Mouse (Mus musculus): ENCODE measurements around the gene Olfr365. TPM values are rescaled to one million over a fixed set of nuclear protein-coding genes. Genes with fewer than 3 reads are reported as not detected.

The Olfr365 gene
- not detected in 2 replicates for polyA plus RNA-seq (2012; rRNA removed)

- no peak for DNase-seq
- Histone ChIP-seq H3K27ac (ENCODE audit: insufficient read depth, low read depth, low read length) (no peak within 1 kb of the TSS), H3K27me3 (replicated peaks; ENCODE audit: control insufficient read depth, insufficient read depth, low read length) (no peaks in the 10 kb centered on the region), H3K4me1 (ENCODE audit: control insufficient read depth, insufficient read depth, low read length) (no peaks in the 10 kb centered on the region), H3K4me3 (ENCODE audit: insufficient read depth, low read depth, low read length) (no peak within 1 kb of the TSS), H3K36me3 (ENCODE audit: control insufficient read depth, insufficient read depth, low read length) (no peaks in the 10 kb centered on the region)
- TF ChIP-seq CTCF (conservative IDR thresholded peaks at IDR 0.05; ENCODE audit: insufficient read depth, insufficient read length, low read depth, low read length) (no peak), POLR2A (IDR thresholded peaks at IDR 0.05; ENCODE audit: low read depth, low read length) (no peak)
- WGBS = 79% methylated on average over 3 of the region's 3 CpGs
Observed at GRCm38 (mm10) chr2:37187898-37188297, at the start of gene Olfr365. Gene Olfr365 (plus strand): TSS chr2:37188198.

DNA sequence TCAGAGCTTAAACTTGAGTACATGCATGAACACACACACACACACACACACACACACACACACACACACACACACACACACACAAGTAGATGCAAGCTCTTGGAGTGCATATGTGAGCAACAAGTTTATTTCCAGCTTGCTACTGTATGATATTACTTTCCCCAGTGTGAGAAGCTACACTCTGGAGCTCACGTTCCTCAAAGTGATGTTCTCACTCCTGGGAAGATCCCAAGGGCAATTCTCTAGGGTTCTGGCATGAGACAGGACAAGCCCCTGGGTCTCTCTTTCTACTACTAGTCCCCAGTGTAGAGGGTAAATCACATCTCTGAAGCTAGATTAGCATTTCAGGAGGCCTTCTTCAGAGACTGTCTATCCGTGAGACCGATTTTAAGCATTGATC lies 49.0 kb upstream of the Olfr365 start, which contains the start of gene Olfr364-ps1:
Gene Olfr364-ps1, plus strand, starts transcription at position 301 of the 400 bp plus-strand sequence.
- H3K36me3 ChIP-seq (ENCODE audit: control insufficient read depth, insufficient read depth, low read length) = no peaks in the 10 kb centered on the region
- H3K27me3 ChIP-seq (replicated peaks; ENCODE audit: control insufficient read depth, insufficient read depth, low read length) = no peaks in the 10 kb centered on the region; the same call in 1 of the 2 replicates
- H3K4me3 ChIP-seq (ENCODE audit: insufficient read depth, low read depth, low read length) = no peak within 1 kb of the TSS
- TF ChIP-seq CTCF (conservative IDR thresholded peaks at IDR 0.05; ENCODE audit: insufficient read depth, insufficient read length, low read depth, low read length) (no peak), POLR2A (IDR thresholded peaks at IDR 0.05; ENCODE audit: low read depth, low read length) (no peak)
- no peak for DNase-seq
- WGBS = 82% methylated on average over 3 of the region's 3 CpGs
- H3K27ac ChIP-seq (ENCODE audit: insufficient read depth, low read depth, low read length) = no peak within 1 kb of the TSS
- H3K4me1 ChIP-seq (ENCODE audit: control insufficient read depth, insufficient read depth, low read length) = no peaks in the 10 kb centered on the region

DNA sequence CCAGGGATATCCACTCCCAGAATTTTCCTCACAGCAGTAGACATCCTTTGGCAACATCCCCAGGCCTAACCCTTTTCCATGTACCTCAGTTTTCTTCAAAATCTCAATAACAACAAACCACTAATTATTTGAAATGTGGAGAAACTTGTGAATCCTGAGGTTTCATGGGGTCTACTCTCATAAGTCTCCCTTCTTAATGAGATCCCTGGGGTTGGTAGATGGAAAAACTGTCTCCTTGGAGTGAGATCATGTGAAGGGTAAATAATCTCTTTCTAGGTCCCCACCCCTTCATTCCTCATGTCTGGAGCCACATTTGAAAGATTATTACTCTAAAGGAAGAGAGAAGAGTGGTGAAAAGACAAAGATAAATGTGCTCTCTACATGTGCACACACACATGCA lies 23.3 kb downstream of the Olfr365 start, which contains the start of gene Olfr366:
Gene Olfr366, plus strand, starts transcription at position 301 of the 400 bp plus-strand sequence.
- Histone ChIP-seq H3K27ac (ENCODE audit: insufficient read depth, low read depth, low read length) (no peak within 1 kb of the TSS), H3K4me1 (ENCODE audit: control insufficient read depth, insufficient read depth, low read length) (no peaks in the 10 kb centered on the region), H3K36me3 (ENCODE audit: control insufficient read depth, insufficient read depth, low read length) (no peaks in the 10 kb centered on the region), H3K4me3 (ENCODE audit: insufficient read depth, low read depth, low read length) (no peak within 1 kb of the TSS), H3K27me3 (replicated peaks; ENCODE audit: control insufficient read depth, insufficient read depth, low read length) (no peaks in the 10 kb centered on the region)
- DNase-seq = no peak
- TF ChIP-seq CTCF (conservative IDR thresholded peaks at IDR 0.05; ENCODE audit: insufficient read depth, insufficient read length, low read depth, low read length) = no peak
- TF ChIP-seq POLR2A (IDR thresholded peaks at IDR 0.05; ENCODE audit: low read depth, low read length) = no peak

Other genes starting within 250 kb of the Olfr365 start
- gene Olfr357, start 194.4 kb upstream of the Olfr365 start, polyA plus RNA-seq (2012; rRNA removed) = not detected in 2 replicates
- not detected in 2 replicates for gene Olfr358, start 178.9 kb upstream of the Olfr365 start, polyA plus RNA-seq (2012; rRNA removed)
- not detected in 2 replicates for gene Olfr360, start 122.5 kb upstream of the Olfr365 start, polyA plus RNA-seq (2012; rRNA removed)
- gene Olfr361, start 98.9 kb upstream of the Olfr365 start, polyA plus RNA-seq (2012; rRNA removed) = not detected in 2 replicates
- not detected in 2 replicates for gene Olfr362, start 70.3 kb upstream of the Olfr365 start, polyA plus RNA-seq (2012; rRNA removed)
- not detected in 2 replicates for gene Olfr364-ps1, start 48.9 kb upstream of the Olfr365 start, polyA plus RNA-seq (2012; rRNA removed)
- gene Olfr366, start 23.4 kb downstream of the Olfr365 start, polyA plus RNA-seq (2012; rRNA removed) = not detected in 2 replicates
- gene Olfr368, start 138.3 kb downstream of the Olfr365 start, polyA plus RNA-seq (2012; rRNA removed) = not detected in 2 replicates
- 9.2 and 12.3 TPM in 2 replicates for gene Pdcl, start 171.1 kb downstream of the Olfr365 start, polyA plus RNA-seq (2012; rRNA removed)
- gene Rc3h2, start 234.7 kb downstream of the Olfr365 start, polyA plus RNA-seq (2012; rRNA removed) = 6.4 and 7.0 TPM in 2 replicates